Mouse (Mus musculus): ENCODE measurements at regions not wholly inside any gene's neighbourhood (a gene's known extent, or its start where the extent isn't known, plus 50 kb on each side); places are given as distances from the start of the nearest gene placed in this dataset.

- TF ChIP-seq CTCF (IDR thresholded peaks at IDR 0.05; ENCODE audit: borderline replicate concordance, control insufficient read depth, extremely low read depth, insufficient read depth, low read length, poor library complexity) (no peak), POLR2A (IDR thresholded peaks at IDR 0.05; ENCODE audit: control insufficient read depth, extremely low read depth, insufficient read depth, low read length, poor library complexity) (no peak)
Observed at GRCm38 (mm10) chr13:28520127-28520482, 262.8 kb downstream of the Gm11361 start.

Measured in thymus, adult 2 months (tissue).